Mouse (Mus musculus): ENCODE measurements at regions not wholly inside any gene's neighbourhood (a gene's known extent, or its start where the extent isn't known, plus 50 kb on each side); places are given as distances from the start of the nearest gene placed in this dataset.

- peak; percentile 55 for DNase-seq (ENCODE audit: low read depth)
Observed at GRCm38 (mm10) chr15:54677660-54678059, 793.0 kb downstream of the Gm7489 start.

Data from NIH3T3 (cell line).